Mouse (Mus musculus): Measurements from ENCODE around the gene Wwtr1.
A peak's percentile ranks its signal among the peaks of the same experiment; 100 is the strongest.

The Wwtr1 gene

GRCm38 (mm10) chr3:57448445-57448844 lies 127.3 kb downstream of the Wwtr1 start:
- DNase-seq (ENCODE audit: low spot score) = peak; percentile 81

- DNase-seq (ENCODE audit: low spot score) = no peak
Measured at GRCm38 (mm10) chr3:57447889-57448288, 127.8 kb downstream of the Wwtr1 start.

GRCm38 (mm10) chr3:57445706-57446105 lies 130.0 kb downstream of the Wwtr1 start:
- no peak for DNase-seq (ENCODE audit: low spot score)

- no peak for DNase-seq (ENCODE audit: low spot score)
Measured at GRCm38 (mm10) chr3:57440956-57441355, 134.8 kb downstream of the Wwtr1 start.

- DNase-seq (ENCODE audit: low spot score) = no peak
Measured at GRCm38 (mm10) chr3:57435364-57435763, 140.3 kb downstream of the Wwtr1 start.

GRCm38 (mm10) chr3:57431706-57432105 lies 144.0 kb downstream of the Wwtr1 start:
- DNase-seq (ENCODE audit: low spot score) = no peak

- peak; percentile 10 for DNase-seq (ENCODE audit: low spot score)
Measured at GRCm38 (mm10) chr3:57429486-57429885, 146.2 kb downstream of the Wwtr1 start.

- no peak for DNase-seq (ENCODE audit: low spot score)
Measured at GRCm38 (mm10) chr3:57428682-57429464, 146.8 kb downstream of the Wwtr1 start.

GRCm38 (mm10) chr3:57426351-57426750 lies 149.4 kb downstream of the Wwtr1 start:
- no peak for DNase-seq (ENCODE audit: low spot score)

- DNase-seq (ENCODE audit: low spot score) = no peak
Measured at GRCm38 (mm10) chr3:57425089-57425730, 150.5 kb downstream of the Wwtr1 start, which contains the start of gene Tm4sf4. Tm4sf4 (plus strand) TSS chr3:57425314.

GRCm38 (mm10) chr3:57420660-57421059 lies 155.1 kb downstream of the Wwtr1 start:
- DNase-seq (ENCODE audit: low spot score) = no peak

- DNase-seq (ENCODE audit: low spot score) = no peak
Measured at GRCm38 (mm10) chr3:57420233-57420632, 155.5 kb downstream of the Wwtr1 start.

- DNase-seq (ENCODE audit: low spot score) = no peak
Measured at GRCm38 (mm10) chr3:57411535-57411934, 164.2 kb downstream of the Wwtr1 start.
